Mouse (Mus musculus): Measurements from ENCODE around the gene Rnf145. TPM values are rescaled to one million over a fixed set of nuclear protein-coding genes. Genes with fewer than 3 reads are reported as not detected.

The Rnf145 gene
- polyA plus RNA-seq, 1 experiment from 2014 or later: 74.4 TPM

DNA sequence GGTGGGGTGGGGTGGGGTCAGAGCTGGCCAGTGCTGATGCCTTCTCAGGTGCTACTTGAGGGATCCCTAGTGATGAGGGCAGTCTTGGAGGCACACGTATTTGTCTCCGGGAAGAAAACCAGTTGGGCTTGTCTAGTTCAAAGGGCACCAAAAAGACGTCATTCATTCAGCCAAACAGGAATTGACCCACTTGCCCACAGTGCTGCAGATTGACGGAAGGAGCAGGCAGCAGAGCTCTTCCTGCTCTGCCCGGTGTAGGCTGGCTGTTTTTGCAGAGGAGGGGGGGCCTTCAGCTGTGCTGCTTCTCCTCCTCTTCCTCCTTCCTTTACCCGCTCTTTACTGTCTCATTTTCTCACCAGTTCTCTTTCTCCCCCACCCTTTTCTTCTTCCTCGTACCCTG lies 26.4 kb downstream of the Rnf145 start:
- no peak overlapping the region for H3K9ac ChIP-seq (ENCODE audit: low read depth, low read length)
- H3K27ac ChIP-seq (ENCODE audit: low read depth, low read length): no peak overlapping the region
- 47% methylated on average over 7 of the region's 7 CpGs for WGBS
- DNase-seq (ENCODE audit: low spot score) (no peak), ATAC-seq (replicated peaks; ENCODE audit: low FRiP score) (peak; percentile 19; the same call in 1 of the 2 replicates)
- no peaks in the 10 kb centered on the region for H3K9me3 ChIP-seq (ENCODE audit: control insufficient read depth, low read length)
- H3K4me2 ChIP-seq: no peak overlapping the region
- no peaks in the 10 kb centered on the region for H3K27me3 ChIP-seq (replicated peaks; ENCODE audit: control insufficient read depth, insufficient read depth, low read length)
- no peaks in the 10 kb centered on the region; the same call in 1 of the 2 replicates for H3K4me1 ChIP-seq (replicated peaks; ENCODE audit: control insufficient read depth, insufficient read depth, low read length)
- H3K36me3 ChIP-seq (ENCODE audit: control insufficient read depth, insufficient read depth, low read length): peaks cover 48% of the 10 kb centered on the region
- H3K4me3 ChIP-seq (ENCODE audit: low read depth, low read length): no peak overlapping the region

- Histone ChIP-seq H3K36me3 (ENCODE audit: control insufficient read depth, insufficient read depth, low read length) (peaks cover 53% of the 10 kb centered on the region), H3K9me3 (ENCODE audit: control insufficient read depth, low read length) (no peaks in the 10 kb centered on the region), H3K27ac (ENCODE audit: low read depth, low read length) (no peak overlapping the region), H3K27me3 (replicated peaks; ENCODE audit: control insufficient read depth, insufficient read depth, low read length) (no peaks in the 10 kb centered on the region), H3K4me1 (replicated peaks; ENCODE audit: control insufficient read depth, insufficient read depth, low read length) (no peaks in the 10 kb centered on the region; the same call in 1 of the 2 replicates), H3K4me3 (ENCODE audit: low read depth, low read length) (no peak overlapping the region), H3K9ac (ENCODE audit: low read depth, low read length) (no peak overlapping the region), H3K4me2 (no peak overlapping the region)
- ATAC-seq (replicated peaks; ENCODE audit: low FRiP score) (no peak), DNase-seq (ENCODE audit: low spot score) (no peak)
- 72% methylated on average over 8 of the region's 8 CpGs for WGBS
Measured at GRCm38 (mm10) chr11:44546250-44546649, 27.5 kb downstream of the Rnf145 start.

GRCm38 (mm10) chr11:44547651-44548196 lies 29.0 kb downstream of the Rnf145 start:
- 86% methylated on average over 8 of the region's 8 CpGs for WGBS
- H3K9me3 ChIP-seq (ENCODE audit: control insufficient read depth, low read length): no peaks in the 10 kb centered on the region
- H3K27me3 ChIP-seq (replicated peaks; ENCODE audit: control insufficient read depth, insufficient read depth, low read length): no peaks in the 10 kb centered on the region
- peaks cover 58% of the 10 kb centered on the region for H3K36me3 ChIP-seq (ENCODE audit: control insufficient read depth, insufficient read depth, low read length)
- H3K4me1 ChIP-seq (replicated peaks; ENCODE audit: control insufficient read depth, insufficient read depth, low read length): no peaks in the 10 kb centered on the region; the same call in 1 of the 2 replicates
- H3K4me3 ChIP-seq (ENCODE audit: low read depth, low read length): no peak overlapping the region
- no peak overlapping the region for H3K27ac ChIP-seq (ENCODE audit: low read depth, low read length)
- H3K9ac ChIP-seq (ENCODE audit: low read depth, low read length): no peak overlapping the region
- no peak overlapping the region for H3K4me2 ChIP-seq
- ATAC-seq (replicated peaks; ENCODE audit: low FRiP score) (no peak), DNase-seq (ENCODE audit: low spot score) (no peak)

DNA sequence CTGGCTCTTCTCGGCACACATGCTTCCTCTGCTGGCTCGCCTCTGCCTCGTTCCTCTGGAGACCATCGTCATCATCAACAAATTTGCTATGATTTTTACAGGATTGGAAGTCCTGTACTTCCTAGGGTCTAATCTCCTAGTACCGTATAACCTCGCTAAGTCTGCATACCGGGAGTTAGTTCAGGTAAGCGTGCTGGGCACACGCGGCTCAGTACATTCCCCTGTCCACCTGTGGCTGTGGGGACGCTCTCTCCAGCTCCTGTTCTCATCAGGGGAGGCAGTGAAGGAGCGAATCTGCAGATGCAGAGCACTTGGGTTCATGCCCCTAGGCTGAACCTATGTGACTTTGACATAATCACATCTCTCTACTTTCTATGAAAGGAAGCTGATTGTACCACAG lies 30.1 kb downstream of the Rnf145 start:
- no peak overlapping the region for H3K9ac ChIP-seq (ENCODE audit: low read depth, low read length)
- no peak overlapping the region for H3K27ac ChIP-seq (ENCODE audit: low read depth, low read length)
- peaks cover 63% of the 10 kb centered on the region for H3K36me3 ChIP-seq (ENCODE audit: control insufficient read depth, insufficient read depth, low read length)
- DNase-seq (ENCODE audit: low spot score): no peak
- no peak overlapping the region for H3K4me2 ChIP-seq
- no peak overlapping the region for H3K4me3 ChIP-seq (ENCODE audit: low read depth, low read length)
- 92% methylated on average over 12 of the region's 12 CpGs for WGBS
- H3K9me3 ChIP-seq (ENCODE audit: control insufficient read depth, low read length): no peaks in the 10 kb centered on the region
- no peaks in the 10 kb centered on the region for H3K27me3 ChIP-seq (replicated peaks; ENCODE audit: control insufficient read depth, insufficient read depth, low read length)
- ATAC-seq (replicated peaks; ENCODE audit: low FRiP score): no peak
- H3K4me1 ChIP-seq (replicated peaks; ENCODE audit: control insufficient read depth, insufficient read depth, low read length): no peaks in the 10 kb centered on the region; the same call in 1 of the 2 replicates

- ATAC-seq (replicated peaks; ENCODE audit: low FRiP score) (no peak), DNase-seq (ENCODE audit: low spot score) (no peak)
- 88% methylated on average over 10 of the region's 10 CpGs for WGBS
- no peaks in the 10 kb centered on the region for H3K9me3 ChIP-seq (ENCODE audit: control insufficient read depth, low read length)
- H3K27ac ChIP-seq (ENCODE audit: low read depth, low read length): no peak overlapping the region
- no peak overlapping the region for H3K4me3 ChIP-seq (ENCODE audit: low read depth, low read length)
- no peaks in the 10 kb centered on the region for H3K27me3 ChIP-seq (replicated peaks; ENCODE audit: control insufficient read depth, insufficient read depth, low read length)
- no peaks in the 10 kb centered on the region; the same call in 1 of the 2 replicates for H3K4me1 ChIP-seq (replicated peaks; ENCODE audit: control insufficient read depth, insufficient read depth, low read length)
- H3K4me2 ChIP-seq: no peak overlapping the region
- H3K36me3 ChIP-seq (ENCODE audit: control insufficient read depth, insufficient read depth, low read length): peaks cover 60% of the 10 kb centered on the region
- no peak overlapping the region for H3K9ac ChIP-seq (ENCODE audit: low read depth, low read length)
Measured at GRCm38 (mm10) chr11:44549511-44550278, 30.9 kb downstream of the Rnf145 start.

GRCm38 (mm10) chr11:44550996-44551395 lies 32.2 kb downstream of the Rnf145 start:
- Histone ChIP-seq H3K9ac (ENCODE audit: low read depth, low read length) (no peak overlapping the region), H3K36me3 (ENCODE audit: control insufficient read depth, insufficient read depth, low read length) (peaks cover 62% of the 10 kb centered on the region), H3K27ac (ENCODE audit: low read depth, low read length) (no peak overlapping the region), H3K4me2 (no peak overlapping the region), H3K9me3 (ENCODE audit: control insufficient read depth, low read length) (no peaks in the 10 kb centered on the region), H3K4me3 (ENCODE audit: low read depth, low read length) (no peak overlapping the region), H3K27me3 (replicated peaks; ENCODE audit: control insufficient read depth, insufficient read depth, low read length) (no peaks in the 10 kb centered on the region), H3K4me1 (replicated peaks; ENCODE audit: control insufficient read depth, insufficient read depth, low read length) (no peaks in the 10 kb centered on the region; the same call in 1 of the 2 replicates)
- no peak for ATAC-seq (replicated peaks; ENCODE audit: low FRiP score)
- 94% methylated on average over 6 of the region's 6 CpGs for WGBS
- DNase-seq (ENCODE audit: low spot score): no peak

DNA sequence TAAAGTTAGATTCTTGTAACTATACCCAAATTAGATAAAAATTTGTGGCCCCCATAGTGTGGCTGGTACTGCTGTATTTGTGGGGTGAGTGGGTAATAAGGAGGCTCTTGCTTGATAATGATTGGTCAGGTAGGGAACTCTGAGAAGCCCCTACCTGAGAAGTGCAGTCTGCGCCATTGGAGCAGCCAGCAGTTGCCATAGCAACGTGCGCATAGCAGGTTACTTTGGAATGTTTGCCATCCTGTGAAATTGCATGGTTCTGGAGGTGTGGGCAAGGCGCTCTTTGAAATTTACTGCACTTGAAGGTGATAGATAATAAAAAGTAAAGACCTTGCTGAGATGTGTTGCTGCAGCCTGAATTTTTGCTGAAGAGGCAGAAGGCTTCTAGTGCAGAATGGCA lies 35.6 kb downstream of the Rnf145 start:
- no peak for ATAC-seq (replicated peaks; ENCODE audit: low FRiP score)
- DNase-seq (ENCODE audit: low spot score): no peak
- H3K4me3 ChIP-seq (ENCODE audit: low read depth, low read length): no peak overlapping the region
- no peak overlapping the region for H3K9ac ChIP-seq (ENCODE audit: low read depth, low read length)
- no peak overlapping the region for H3K4me2 ChIP-seq
- H3K27ac ChIP-seq (ENCODE audit: low read depth, low read length): no peak overlapping the region
- H3K27me3 ChIP-seq (replicated peaks; ENCODE audit: control insufficient read depth, insufficient read depth, low read length): no peaks in the 10 kb centered on the region
- H3K4me1 ChIP-seq (replicated peaks; ENCODE audit: control insufficient read depth, insufficient read depth, low read length): no peaks in the 10 kb centered on the region
- H3K9me3 ChIP-seq (ENCODE audit: control insufficient read depth, low read length): no peaks in the 10 kb centered on the region
- WGBS: 88% methylated on average over 4 of the region's 4 CpGs
- peaks cover 51% of the 10 kb centered on the region for H3K36me3 ChIP-seq (ENCODE audit: control insufficient read depth, insufficient read depth, low read length)

GRCm38 (mm10) chr11:44558521-44558920 lies 39.8 kb downstream of the Rnf145 start:
- no peak overlapping the region for H3K27ac ChIP-seq (ENCODE audit: low read depth, low read length)
- ATAC-seq (replicated peaks; ENCODE audit: low FRiP score) (no peak), DNase-seq (ENCODE audit: low spot score) (no peak)
- no peaks in the 10 kb centered on the region for H3K27me3 ChIP-seq (replicated peaks; ENCODE audit: control insufficient read depth, insufficient read depth, low read length)
- H3K36me3 ChIP-seq (ENCODE audit: control insufficient read depth, insufficient read depth, low read length): peaks cover 46% of the 10 kb centered on the region
- no peak overlapping the region for H3K4me2 ChIP-seq
- WGBS: 84% methylated on average over 3 of the region's 3 CpGs
- H3K4me1 ChIP-seq (replicated peaks; ENCODE audit: control insufficient read depth, insufficient read depth, low read length): no peaks in the 10 kb centered on the region
- no peak overlapping the region for H3K9ac ChIP-seq (ENCODE audit: low read depth, low read length)
- no peaks in the 10 kb centered on the region for H3K9me3 ChIP-seq (ENCODE audit: control insufficient read depth, low read length)
- H3K4me3 ChIP-seq (ENCODE audit: low read depth, low read length): no peak overlapping the region

DNA sequence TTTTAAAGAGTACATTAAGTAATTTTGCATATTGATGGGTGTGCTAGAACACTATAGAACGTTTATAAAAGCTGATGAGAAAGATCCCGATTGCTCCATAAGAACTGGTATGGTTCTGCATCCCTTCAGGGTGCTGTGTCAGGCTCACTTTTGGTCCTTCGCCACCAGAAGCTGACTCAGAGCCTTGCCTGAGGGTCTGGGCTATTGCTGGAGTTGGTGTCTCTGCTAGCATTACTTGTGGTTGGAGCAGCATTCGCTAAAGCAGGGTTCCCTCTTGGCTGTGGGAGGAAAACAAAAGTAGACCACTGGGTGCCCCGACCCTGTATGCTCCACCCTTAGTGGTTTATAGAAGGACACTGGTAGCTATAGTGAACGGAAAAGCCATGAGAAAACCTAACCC lies 40.7 kb downstream of the Rnf145 start:
- Histone ChIP-seq H3K36me3 (ENCODE audit: control insufficient read depth, insufficient read depth, low read length) (peaks cover 55% of the 10 kb centered on the region), H3K4me3 (ENCODE audit: low read depth, low read length) (no peak overlapping the region), H3K27ac (ENCODE audit: low read depth, low read length) (no peak overlapping the region), H3K27me3 (replicated peaks; ENCODE audit: control insufficient read depth, insufficient read depth, low read length) (no peaks in the 10 kb centered on the region), H3K9ac (ENCODE audit: low read depth, low read length) (no peak overlapping the region), H3K9me3 (ENCODE audit: control insufficient read depth, low read length) (no peaks in the 10 kb centered on the region), H3K4me1 (replicated peaks; ENCODE audit: control insufficient read depth, insufficient read depth, low read length) (no peaks in the 10 kb centered on the region), H3K4me2 (no peak overlapping the region)
- ATAC-seq (replicated peaks; ENCODE audit: low FRiP score): no peak
- WGBS: 94% methylated on average over 6 of the region's 6 CpGs
- DNase-seq (ENCODE audit: low spot score): no peak

Measured in liver, embryonic 11.5 days (tissue).